Mouse (Mus musculus) adrenal gland, postnatal 10 days (tissue): ENCODE measurements at regions not wholly inside any gene's neighbourhood (a gene's known extent, or its start where the extent isn't known, plus 50 kb on each side); places are given as distances from the start of the nearest gene placed in this dataset.

Experiments
- DNase-seq: peaks from one replicate; pipeline ENCODE4 v3.0.0; 2021; ENCODE audit warnings: mixed read lengths

DNA sequence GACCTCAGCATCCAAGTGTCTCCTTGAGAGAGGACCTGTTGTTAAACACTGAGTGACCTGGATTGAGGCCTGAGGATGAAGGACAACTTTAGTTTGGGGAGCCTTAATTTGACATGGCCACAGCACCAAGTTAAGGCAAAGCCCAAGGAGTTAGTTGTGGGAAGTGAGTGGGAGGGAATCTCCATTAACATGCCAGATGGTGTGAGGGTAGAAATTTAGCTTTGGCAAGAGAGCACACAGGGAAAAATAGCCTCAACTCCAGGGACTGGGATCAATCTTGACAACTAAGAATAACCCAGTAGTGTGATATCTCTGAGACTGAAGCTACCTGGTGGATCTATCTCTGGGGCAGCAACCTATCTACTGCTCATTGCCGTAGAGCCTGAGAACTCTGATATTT lies 105.4 kb downstream of the Ahr start:
- no peak for DNase-seq

DNA sequence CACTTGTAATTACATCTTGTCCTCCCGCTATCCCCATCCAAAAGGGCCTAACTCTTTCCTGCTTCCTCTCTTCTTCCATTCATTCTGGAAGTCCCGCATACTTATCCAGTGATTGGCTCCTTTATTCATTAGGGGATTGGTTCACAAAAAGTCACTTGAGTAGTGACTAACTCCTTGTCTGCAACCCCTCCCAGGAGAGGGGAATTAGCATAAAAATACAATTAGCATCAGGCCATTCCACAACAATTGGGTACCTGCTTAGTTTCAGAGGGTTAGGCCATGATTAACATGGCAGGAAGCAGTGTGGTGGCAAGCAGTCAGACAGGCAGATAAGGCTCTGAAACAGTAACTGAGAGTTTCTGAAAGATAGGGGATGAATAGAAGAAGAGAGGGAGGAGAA lies 115.6 kb downstream of the Ahr start:
- no peak for DNase-seq

DNA sequence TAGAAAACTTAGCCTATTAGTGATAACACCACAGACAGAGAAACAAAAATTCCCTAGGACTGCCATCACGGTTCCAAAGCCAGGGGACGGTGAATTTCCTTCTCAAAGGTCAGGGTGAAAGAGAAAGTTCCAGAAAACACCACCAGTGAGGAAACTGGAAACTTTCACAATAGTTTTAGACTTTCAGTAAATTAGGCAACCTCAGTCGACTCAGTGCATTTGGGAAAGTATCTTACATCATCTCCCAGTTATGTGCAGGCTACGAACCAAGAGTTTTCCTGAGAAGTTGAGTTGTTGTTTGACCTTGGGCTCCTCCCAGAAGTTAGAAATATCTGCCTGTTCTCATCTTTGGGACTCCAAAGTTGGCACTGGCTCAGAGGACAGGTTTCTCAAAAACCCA lies 116.9 kb downstream of the Ahr start:
- DNase-seq = peak; percentile 23

DNA sequence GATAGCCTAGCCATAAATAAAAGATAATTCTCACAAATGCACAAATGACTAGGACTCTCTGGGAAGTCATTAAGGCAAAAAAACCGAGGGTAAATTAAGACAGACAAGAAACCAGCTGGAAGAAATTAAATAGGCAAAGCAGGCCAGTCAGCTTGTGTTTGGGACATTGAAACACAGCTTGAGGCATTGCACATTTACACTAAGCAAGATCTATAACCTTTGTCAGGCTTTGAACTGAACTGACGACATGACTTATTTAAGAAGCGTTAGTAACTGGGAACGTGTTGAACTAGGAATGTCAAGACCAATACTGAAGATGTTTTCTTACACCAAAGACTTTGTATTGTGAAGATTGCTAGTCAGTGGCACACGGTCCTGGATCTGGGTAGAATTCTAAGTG lies 118.3 kb downstream of the Ahr start:
- no peak for DNase-seq

DNA sequence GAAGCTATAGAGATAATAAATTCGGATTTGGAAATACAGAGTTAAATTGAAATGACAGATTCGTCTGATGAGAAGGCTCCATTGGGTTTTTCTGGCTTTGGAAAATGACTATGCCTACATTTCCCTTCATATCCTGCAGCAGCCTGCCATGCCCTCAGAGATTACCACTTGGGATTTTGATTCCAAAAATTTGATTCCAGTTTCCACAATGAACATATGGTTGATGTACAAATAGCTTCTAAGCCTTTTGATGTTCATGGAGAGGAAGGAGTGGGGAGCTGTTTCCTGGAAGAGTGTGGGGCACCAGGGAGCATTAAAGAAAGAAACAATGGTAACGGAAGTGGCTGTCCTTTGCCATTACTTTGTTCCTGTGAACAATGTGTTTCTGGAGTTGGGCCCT lies 122.1 kb downstream of the Ahr start:
- no peak for DNase-seq

DNA sequence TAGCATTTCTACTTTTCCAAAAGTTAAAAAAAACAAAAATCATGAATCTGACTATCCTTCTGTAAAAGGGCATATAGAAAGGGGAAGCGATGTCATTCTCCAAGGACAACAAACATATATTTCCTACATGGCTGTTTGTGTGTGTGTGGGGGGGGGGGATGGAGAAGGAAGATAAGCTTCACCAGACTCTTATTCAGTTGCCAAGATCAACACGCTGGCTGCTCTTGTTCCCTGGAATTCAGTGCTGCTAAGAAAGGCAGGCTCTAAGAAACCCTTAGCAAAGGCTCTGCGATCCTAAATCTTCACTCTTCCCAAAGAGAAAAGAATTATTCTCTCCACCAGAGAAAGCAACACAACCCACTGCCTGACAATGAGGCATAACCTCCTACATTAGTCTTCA lies 126.4 kb downstream of the Ahr start:
- no peak for DNase-seq

DNA sequence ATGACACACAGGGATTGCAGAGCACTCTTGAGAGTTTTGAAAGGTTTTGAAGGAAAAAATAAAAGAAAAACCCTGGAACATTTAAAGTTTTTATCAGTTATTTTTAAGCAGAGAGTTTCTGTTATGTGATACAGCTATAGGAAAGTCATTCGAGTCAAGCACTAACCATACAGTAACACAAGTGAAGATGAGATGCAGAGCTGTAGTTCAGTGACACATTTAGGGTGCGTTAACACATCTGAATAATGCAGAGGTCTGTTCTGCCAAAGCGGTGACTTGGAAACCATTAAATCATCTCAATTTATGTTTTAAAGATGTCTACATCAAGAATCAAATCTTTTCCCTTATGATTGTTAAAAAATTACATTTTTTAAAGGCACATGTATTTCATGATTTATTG lies 126.8 kb downstream of the Ahr start:
- no peak for DNase-seq

DNA sequence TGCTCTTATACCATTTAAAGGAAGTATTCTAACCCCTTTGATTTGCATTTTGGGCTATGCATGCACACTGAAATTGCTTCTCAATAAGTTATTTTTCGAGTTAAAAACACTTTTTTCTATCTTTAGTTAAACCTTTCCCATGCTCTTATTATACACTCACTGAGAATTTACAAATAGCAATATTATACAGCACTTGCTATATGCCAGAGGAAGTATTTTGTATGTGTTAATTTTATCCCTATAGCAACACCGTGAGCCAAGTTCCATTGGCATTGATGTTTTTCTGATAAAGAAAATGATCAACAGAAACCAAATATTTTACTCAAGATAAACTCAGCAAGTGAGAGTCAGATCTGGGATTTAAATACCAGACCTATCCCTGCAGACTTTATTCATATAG lies 133.0 kb downstream of the Ahr start:
- DNase-seq = no peak

DNA sequence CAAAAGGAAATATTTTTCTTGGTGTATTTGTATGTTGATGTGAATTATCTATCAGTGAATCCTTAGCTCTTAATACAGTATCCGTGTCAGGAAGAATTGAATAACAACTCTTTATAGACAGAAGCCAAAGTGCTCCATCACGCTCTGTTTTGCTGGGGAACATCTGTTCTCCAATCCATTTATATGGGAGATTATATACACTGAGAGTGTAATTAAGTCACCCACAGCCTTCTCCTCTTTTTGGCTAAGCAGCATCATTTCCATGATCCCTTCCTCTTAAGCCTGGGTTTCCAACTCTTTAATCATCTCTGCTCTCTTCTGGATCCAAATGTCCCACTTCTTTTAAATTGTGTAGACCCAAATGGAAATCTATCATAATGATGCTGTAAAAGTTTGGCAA lies 133.6 kb downstream of the Ahr start:
- no peak for DNase-seq

DNA sequence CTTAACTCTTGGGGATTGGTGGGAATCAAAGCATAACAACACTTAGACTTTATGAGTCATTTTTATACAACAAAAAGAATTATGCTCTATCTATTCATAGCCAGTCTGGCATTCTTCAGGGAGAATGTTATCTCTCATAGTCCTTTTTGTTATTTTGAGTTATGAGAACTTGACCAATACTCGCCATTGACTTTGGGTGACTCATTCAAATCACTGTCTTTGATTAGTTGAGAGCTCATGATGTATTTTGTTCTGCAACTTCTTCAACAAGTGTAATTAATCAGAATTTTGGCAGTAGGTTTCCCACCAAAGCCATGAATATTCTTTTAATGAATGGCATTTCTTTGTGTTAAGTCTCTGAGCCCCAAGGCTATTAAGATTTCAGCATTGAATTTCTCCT lies 139.6 kb downstream of the Ahr start:
- DNase-seq = no peak

DNA sequence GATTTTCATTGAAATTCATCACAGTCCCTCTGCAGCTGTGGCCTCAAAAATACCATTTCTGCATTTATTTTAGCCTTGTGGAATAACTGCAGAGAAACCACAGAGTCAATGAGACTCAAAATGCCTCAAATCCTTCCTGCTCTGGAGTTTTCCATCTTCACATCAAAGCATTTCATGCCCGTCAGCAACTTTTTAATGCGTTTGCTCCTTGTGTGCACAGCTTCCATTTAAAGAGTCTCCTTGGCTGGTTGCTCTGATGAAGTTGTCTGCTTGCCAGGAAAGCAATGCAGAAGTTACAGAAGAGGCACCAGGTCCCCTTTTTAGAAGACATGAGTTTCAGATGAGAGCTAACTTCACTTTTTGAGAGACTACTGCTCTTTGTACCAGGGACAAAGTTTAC lies 142.7 kb downstream of the Ahr start:
- no peak for DNase-seq

DNA sequence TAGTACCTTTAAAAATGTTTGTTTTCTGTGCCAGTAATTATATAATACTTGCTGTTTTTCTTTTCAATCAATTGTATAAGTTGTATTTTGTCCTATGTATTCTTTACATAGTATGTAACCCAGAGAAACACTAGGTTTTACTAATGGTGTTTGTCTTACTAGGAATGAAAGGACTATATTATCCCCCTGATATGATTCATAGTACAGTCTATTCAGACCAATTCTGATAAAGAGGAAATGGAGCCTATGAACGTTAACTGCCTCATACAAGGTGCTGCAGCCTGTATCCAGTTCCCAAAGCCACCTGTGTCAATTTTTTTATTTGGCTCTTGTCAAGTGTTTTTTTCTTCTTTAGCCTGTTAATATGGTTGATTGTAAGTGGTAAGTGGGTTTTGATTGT lies 144.6 kb downstream of the Ahr start:
- DNase-seq = no peak

DNA sequence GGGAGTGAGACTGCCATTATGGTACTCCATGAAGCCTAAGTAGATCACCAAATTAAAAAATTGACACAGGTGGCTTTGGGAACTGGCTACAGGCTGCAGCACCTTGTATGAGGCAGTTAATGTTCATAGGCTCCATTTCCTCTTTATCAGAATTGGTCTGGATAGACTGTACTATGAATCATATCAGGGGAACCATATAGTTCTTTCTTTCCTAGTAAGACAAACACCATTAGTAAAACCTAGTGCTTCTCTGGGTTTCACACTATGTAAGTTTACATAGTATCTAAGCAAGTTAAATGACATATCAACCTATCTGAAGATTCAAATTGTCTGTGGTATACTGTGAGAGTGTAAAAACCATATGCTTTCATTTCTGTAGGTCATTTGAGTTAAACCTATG lies 145.0 kb downstream of the Ahr start:
- no peak for DNase-seq

DNA sequence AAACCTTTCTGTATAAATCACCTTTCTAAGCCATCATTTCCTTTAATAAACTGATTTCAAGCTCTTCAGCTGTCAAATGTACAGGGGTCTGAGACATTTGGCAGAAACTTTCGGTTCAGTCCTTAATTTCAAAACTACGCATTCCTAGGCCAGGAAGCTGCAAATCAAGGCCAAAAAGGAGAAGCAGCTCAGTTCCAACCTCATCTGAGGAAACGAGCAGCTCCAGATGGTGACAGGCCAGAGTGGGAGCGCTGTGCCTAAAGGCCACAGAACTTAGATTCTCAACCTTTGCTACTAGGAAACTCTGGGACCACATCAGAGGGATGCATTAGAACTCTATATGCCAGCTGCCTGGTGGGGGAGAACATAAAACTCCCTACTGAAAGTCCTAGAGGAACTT lies 150.6 kb downstream of the Ahr start:
- DNase-seq = peak; percentile 2

DNA sequence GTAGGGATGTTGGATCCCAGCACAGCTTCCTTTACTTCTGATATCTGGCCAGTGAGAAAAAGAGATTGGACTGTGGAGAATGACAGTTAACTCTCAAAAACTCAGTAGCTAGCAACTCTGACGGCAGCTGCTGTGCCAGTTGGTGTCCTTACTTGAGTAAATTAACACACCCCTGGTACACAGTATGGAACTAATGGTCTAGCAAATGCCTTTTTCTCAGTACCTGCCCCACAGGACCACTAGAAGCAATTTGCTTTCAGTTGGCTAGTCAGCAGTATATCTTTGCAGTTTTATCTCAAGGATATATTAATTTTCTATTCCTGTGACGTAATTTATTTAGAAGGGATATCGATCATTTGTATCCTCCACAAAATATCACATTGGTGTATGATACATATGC lies 157.6 kb downstream of the Ahr start:
- DNase-seq = no peak

DNA sequence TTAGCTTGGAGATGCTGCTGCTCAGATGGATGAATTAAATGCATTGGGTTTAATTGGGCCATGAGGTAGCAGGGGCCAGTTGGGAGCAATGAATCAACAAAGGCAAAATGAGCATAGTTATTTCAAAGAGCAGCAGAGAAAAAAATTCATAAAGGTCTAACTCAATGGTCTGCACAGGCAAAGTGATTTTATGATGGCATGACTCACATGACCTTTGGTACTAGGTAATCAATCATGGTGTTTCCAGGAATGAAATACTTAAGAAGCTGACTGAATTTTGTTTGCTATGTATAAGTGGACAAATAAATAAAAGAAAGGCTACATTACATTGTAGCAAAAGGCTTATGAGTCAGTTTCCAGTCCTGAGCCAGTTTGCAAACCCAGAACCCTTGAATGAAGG lies 158.5 kb downstream of the Ahr start:
- no peak for DNase-seq

DNA sequence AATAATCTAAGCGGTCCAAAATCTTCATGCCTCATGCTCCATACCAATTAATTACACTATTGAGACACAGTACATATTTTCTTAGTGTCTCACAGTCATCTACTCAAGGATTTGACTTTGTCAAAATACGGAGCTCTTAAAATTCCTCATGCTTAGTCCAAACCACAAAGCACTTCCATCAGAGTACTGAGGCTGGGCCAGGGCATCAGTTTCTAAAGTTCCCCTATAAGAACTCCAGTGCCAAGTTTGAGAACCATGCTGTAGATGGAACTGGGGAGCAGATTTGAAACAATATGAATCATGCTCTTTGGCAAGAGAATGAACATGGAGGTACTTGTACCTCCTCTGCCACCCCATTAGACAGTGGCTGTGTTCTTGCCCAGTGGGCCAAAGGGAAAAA lies 176.9 kb downstream of the Ahr start:
- DNase-seq = no peak

DNA sequence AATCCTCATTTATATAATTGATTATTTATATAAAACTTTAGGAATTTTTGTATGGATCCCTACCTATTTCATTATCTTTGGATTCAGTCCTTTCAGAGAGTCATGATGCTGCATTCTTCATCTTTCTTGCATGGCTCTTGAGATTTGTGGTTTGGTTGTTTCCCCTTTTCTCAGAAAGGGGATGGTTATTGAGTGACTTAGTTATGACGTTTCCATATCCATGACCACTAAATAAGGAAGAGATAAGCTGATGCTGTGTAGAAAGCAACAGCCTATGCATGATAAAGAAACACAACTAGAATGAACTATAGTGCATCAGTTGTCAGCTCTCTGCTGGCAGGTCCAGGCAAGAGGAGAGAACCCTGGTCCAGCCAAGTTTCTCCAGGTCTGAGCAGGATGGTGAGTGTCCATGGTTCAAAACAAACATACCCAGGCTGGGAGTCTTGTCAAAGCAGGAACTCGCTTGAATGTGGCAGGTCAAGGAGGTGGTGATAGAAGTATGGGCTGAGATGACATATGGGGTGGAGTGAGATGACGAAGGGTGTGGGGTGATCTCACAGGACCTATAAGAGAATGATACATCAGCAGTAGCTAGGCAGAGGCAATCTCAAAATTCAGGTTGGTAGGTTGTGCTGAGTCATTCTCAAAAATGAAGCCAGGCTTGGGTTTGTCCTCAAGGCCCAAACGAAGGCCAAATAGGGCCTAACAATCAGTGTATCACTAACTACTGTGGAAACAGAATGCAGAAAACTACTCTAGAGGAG lies 196.5 kb downstream of the Ahr start:
- peak; percentile 15 for DNase-seq

DNA sequence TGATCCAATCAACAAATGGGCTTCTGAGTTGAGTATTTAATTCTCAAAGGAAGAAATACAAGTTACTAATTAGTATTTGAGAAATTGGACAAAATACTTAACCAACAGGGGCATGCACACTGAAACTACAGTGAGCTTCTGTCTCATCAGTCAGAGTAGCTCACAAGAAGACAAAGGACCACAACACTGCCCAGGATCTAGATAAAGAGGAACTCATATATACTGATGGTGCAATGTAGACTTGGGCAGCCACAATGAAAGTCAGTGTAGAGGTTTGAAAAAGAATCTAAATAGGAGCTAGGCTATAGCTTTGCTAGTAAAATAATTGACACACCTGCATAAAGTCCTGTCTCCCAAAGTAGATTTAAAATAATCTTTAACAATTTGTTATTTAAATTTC lies 198.5 kb downstream of the Ahr start:
- no peak for DNase-seq

DNA sequence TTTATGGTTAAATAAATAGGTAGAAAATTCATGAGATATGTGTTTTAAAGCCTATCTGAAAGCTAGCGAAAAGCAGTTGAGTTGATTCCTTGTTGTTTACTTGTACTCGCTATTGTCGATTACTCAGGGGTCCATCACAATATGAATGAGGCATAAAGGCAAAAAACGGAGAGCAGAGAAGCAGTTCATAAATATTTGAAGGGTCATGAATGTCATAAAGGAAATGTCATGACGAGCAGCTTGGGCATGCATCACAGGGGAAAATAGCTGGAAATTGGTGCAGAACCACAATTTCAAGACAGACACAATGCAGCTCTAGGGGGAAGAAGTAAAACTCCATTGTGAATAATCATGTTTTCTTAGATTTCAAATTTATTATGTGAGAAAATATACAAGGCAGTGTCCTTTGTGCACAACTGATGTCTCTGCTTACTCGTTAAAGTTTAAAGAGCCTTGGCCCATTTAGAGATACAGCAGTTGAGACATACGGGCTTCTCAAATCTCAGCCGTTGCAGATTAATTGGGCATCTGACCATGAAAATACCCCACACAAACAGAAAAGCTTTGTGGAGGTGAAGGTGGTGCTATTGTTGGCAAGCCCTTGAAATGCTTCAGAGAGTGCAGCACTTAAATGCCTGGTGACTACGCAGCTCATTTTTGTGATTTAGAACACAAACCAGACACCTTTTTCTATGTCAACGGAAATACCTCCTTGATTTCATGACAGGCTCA lies 200.3 kb downstream of the Ahr start:
- no peak for DNase-seq

DNA sequence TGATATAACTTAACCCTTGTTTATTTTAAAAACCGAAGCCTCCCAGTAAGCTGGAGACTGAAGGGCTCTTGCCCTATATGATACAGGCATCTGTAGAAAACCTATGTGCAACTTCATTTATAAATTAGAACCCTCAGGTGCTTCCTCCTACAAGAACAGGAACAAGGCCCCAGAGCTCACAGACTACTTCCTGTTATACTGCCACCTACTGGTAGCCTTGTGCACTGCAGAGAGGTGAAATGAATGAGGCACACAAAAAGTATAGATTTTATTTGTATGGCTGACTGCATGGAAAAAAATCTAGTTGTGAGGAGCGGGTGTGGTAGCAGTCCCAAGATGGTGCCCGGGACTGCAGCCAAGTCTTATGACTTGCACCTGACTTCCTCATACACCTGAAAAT lies 203.5 kb downstream of the Ahr start:
- DNase-seq = peak; percentile 16

DNA sequence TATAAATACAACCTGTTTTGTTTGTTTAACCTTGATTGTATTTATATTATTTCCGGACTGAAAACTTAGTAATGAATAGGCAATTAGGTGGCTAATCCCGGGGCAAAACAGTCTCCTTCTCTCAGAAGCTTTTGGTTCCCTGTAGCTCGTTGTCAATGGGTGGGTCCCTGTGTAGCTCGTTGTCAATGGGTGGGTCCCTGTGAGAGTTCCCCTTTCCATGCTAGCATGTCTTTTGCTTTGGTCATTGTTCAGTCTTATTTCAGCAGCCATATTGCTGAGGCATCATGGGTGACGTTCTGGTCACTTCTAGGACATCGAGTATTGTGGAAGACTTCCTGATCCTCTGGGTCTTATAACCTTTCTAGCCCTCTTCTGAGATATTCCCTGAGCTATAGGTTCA lies 205.1 kb downstream of the Ahr start:
- no peak for DNase-seq

DNA sequence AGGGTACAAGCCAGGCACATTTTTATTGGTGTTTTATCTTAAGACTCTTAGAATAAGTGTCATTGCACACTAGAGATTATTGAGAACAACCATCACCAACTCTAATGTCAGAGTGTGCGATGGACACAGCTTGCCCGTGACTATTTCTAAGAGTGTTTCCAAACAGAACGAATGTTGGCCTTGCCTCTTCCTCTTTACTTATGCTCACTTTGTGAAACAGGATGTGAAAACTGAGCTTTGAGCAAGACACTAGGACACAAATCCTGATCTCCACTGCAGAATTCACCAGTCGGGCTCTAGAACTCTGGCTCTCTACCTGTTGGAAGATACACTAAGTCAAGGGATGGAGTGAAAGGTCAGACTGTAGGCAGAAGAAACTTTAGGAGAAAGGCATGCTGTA lies 215.3 kb downstream of the Ahr start:
- no peak for DNase-seq

DNA sequence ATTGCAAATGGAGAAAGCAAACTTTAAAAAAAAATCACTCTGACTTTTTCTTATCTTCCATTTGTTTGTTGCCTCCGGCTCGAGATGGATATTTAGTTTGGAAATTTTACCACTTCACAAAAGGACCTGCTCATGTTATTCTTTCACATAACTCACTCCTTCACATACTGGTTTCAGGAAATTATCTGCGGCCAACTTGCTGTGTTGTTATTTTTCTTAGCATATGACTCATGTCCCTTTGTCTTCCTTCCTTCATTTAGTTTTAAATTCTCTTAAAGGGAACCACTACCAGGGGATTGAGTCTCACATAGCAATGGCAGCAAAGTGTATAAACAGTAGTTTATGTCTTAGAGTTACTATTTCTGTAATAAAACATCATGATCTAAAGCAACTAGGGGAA lies 217.8 kb downstream of the Ahr start:
- no peak for DNase-seq
